Mouse (Mus musculus) stomach, postnatal 0 days (tissue): ENCODE measurements around the gene Lhx3. TPM values are rescaled to one million over a fixed set of nuclear protein-coding genes. Genes with fewer than 3 reads are reported as not detected.
A peak's percentile ranks its signal among the peaks of the same experiment; 100 is the strongest.

Experiments
- ATAC-seq: fragments of 200-750 bp; cut with Nextera tagmentation; 2 replicates; pipeline ENCODE4 v1.8.0; 2017; ENCODE audit not compliant: low FRiP score, low TSS enrichment
- DNase-seq: peaks from one replicate; pipeline ENCODE4 v3.0.0-alpha.2; 2016; ENCODE audit warnings: low spot score
- H3K27ac ChIP-seq: fragments of 300-500 bp; sonication (generic); replicated peaks from 2 replicates; pipeline ENCODE4 v1.5.1; 2014; ENCODE audit warnings: mild to moderate bottlenecking, control low read depth
- H3K27me3 ChIP-seq: fragments of 300-500 bp; sonication (generic); 2 replicates; pipeline ENCODE4 v1.6.1; 2014; ENCODE audit warnings: low read length; ENCODE audit not compliant: control insufficient read depth, insufficient read depth
- H3K36me3 ChIP-seq: fragments of 300-500 bp; sonication (generic); 2 replicates; pipeline ENCODE4 v1.6.1; 2014; ENCODE audit warnings: low read length, mixed read lengths; ENCODE audit not compliant: control insufficient read depth, insufficient read depth
- H3K4me1 ChIP-seq: fragments of 300-500 bp; sonication (generic); replicated peaks from 2 replicates; pipeline ENCODE4 v1.6.1; 2014; ENCODE audit warnings: antibody characterized with exemption; ENCODE audit not compliant: control insufficient read depth, insufficient read depth
- H3K4me2 ChIP-seq: fragments of 300-500 bp; sonication (generic); replicated peaks from 2 replicates; pipeline ENCODE4 v1.6.1; 2014; ENCODE audit warnings: low read depth, mild to moderate bottlenecking, control low read depth, moderate library complexity
- H3K4me3 ChIP-seq: fragments of 300-500 bp; sonication (generic); 2 replicates; pipeline ENCODE4 v1.5.1; 2014; ENCODE audit warnings: low read depth, low read length, control low read depth
- H3K9ac ChIP-seq: fragments of 300-500 bp; sonication (generic); 2 replicates; pipeline ENCODE4 v1.6.1; 2014; ENCODE audit warnings: mild to moderate bottlenecking, low read length, control low read depth, mixed read lengths
- H3K9me3 ChIP-seq: fragments of 300-500 bp; sonication (generic); 2 replicates; pipeline ENCODE4 v1.6.1; 2016; ENCODE audit warnings: low read length; ENCODE audit not compliant: control insufficient read depth
- CTCF ChIP-seq: IDR thresholded peaks from 2 replicates; pipeline ENCODE4 v1.5.1; 2016; ENCODE audit warnings: antibody characterized with exemption, low read depth, mild to moderate bottlenecking, moderate library complexity
- EP300 ChIP-seq: optimal IDR thresholded peaks from 2 replicates; pipeline ENCODE3; 2016; ENCODE audit warnings: antibody characterized with exemption
- WGBS: fragments of 180-500 bp; shearing (Covaris S2); extraction: QIAGEN DNeasy Blood & Tissue Kit; methylation state at CpG from one replicate; pipeline ENCODE4 v1.1.7; 2014; 5-methylcytosine and 5-hydroxymethylcytosine counted together
- polyA plus RNA-seq: library from polyadenylated mRNA; unstranded; fragments of >200 nt; fragmentation: Nextera tagmentation; extraction: Ambion mirVana; gene quantifications from 2 replicates; pipeline ENCODE4 v1.2.1, GENCODE M21; 2015

Lhx3 gene
- polyA plus RNA-seq, 1 experiment from 2014 or later = not detected

GRCm38 (mm10) chr2:26231366-26231765 lies 23.3 kb upstream of the Lhx3 start:
- Histone ChIP-seq H3K4me1 (peaks cover 3% of the 10 kb centered on the region; the same call in 1 of the 2 replicates), H3K36me3 (no peaks in the 10 kb centered on the region), H3K4me2 (no peak overlapping the region), H3K9ac (no peak overlapping the region), H3K9me3 (no peaks in the 10 kb centered on the region), H3K4me3 (no peak overlapping the region), H3K27ac (peak overlapping the region; percentile 58), H3K27me3 (no peaks in the 10 kb centered on the region)
- 72% methylated on average over 3 of the region's 3 CpGs for WGBS
- DNase-seq (no peak), ATAC-seq (no peak)
- TF ChIP-seq EP300 (no peak), CTCF (no peak)

- TF ChIP-seq EP300 (no peak), CTCF (no peak)
- ATAC-seq (no peak), DNase-seq (no peak)
- Histone ChIP-seq H3K4me2 (no peak overlapping the region), H3K9ac (no peak overlapping the region), H3K9me3 (no peaks in the 10 kb centered on the region), H3K27ac (peak overlapping the region; percentile 40; the same call in 1 of the 2 replicates), H3K36me3 (no peaks in the 10 kb centered on the region; the same call in 1 of the 2 replicates), H3K4me1 (peaks cover 3% of the 10 kb centered on the region; the same call in 1 of the 2 replicates), H3K27me3 (no peaks in the 10 kb centered on the region), H3K4me3 (no peak overlapping the region)
- WGBS = 48% methylated on average over 4 of the region's 4 CpGs
Observed at GRCm38 (mm10) chr2:26230253-26230652, 22.2 kb upstream of the Lhx3 start.

GRCm38 (mm10) chr2:26227788-26228187 lies 19.7 kb upstream of the Lhx3 start:
- H3K27ac ChIP-seq = no peak overlapping the region
- H3K4me3 ChIP-seq = no peak overlapping the region
- ATAC-seq = no peak
- H3K9me3 ChIP-seq = no peaks in the 10 kb centered on the region
- no peak for TF ChIP-seq EP300
- TF ChIP-seq CTCF = peak; percentile 87
- H3K4me2 ChIP-seq = no peak overlapping the region
- no peak overlapping the region for H3K9ac ChIP-seq
- no peaks in the 10 kb centered on the region for H3K27me3 ChIP-seq
- 70% methylated on average over 1 of the region's 1 CpGs for WGBS
- H3K36me3 ChIP-seq = peaks cover 4% of the 10 kb centered on the region
- peak; percentile 40 for DNase-seq
- no peaks in the 10 kb centered on the region for H3K4me1 ChIP-seq

GRCm38 (mm10) chr2:26225242-26225641 lies 17.2 kb upstream of the Lhx3 start:
- TF ChIP-seq CTCF = no peak
- TF ChIP-seq EP300 = no peak
- DNase-seq = no peak
- no peak overlapping the region for H3K27ac ChIP-seq
- peaks cover 8% of the 10 kb centered on the region for H3K36me3 ChIP-seq
- H3K9me3 ChIP-seq = no peaks in the 10 kb centered on the region
- H3K9ac ChIP-seq = no peak overlapping the region
- no peak for ATAC-seq
- 88% methylated on average over 4 of the region's 4 CpGs for WGBS
- H3K4me1 ChIP-seq = no peaks in the 10 kb centered on the region
- H3K4me3 ChIP-seq = no peak overlapping the region
- H3K4me2 ChIP-seq = no peak overlapping the region
- H3K27me3 ChIP-seq = no peaks in the 10 kb centered on the region

GRCm38 (mm10) chr2:26223961-26224360 lies 15.9 kb upstream of the Lhx3 start:
- no peak for ATAC-seq
- TF ChIP-seq CTCF (peak; percentile 21; the same call in 1 of the 2 replicates), EP300 (no peak)
- H3K4me3 ChIP-seq = no peak overlapping the region
- H3K36me3 ChIP-seq = peaks cover 13% of the 10 kb centered on the region
- H3K4me1 ChIP-seq = no peaks in the 10 kb centered on the region
- H3K4me2 ChIP-seq = no peak overlapping the region
- H3K9ac ChIP-seq = no peak overlapping the region
- H3K27me3 ChIP-seq = no peaks in the 10 kb centered on the region
- no peaks in the 10 kb centered on the region for H3K9me3 ChIP-seq
- no peak overlapping the region for H3K27ac ChIP-seq
- DNase-seq = no peak
- 88% methylated on average over 3 of the region's 3 CpGs for WGBS

- 10% methylated on average over 3 of the region's 3 CpGs for WGBS
Observed at GRCm38 (mm10) chr2:26214526-26214925, 6.4 kb upstream of the Lhx3 start.

More at GRCm38 (mm10) chr2:26214526-26214925, 6.4 kb upstream of the Lhx3 start:
- ATAC-seq = no peak
- H3K9me3 ChIP-seq = no peaks in the 10 kb centered on the region
- TF ChIP-seq EP300 = no peak
- TF ChIP-seq CTCF = no peak
- DNase-seq = no peak
- H3K36me3 ChIP-seq = peaks cover 27% of the 10 kb centered on the region
- no peak overlapping the region for H3K9ac ChIP-seq
- no peak overlapping the region for H3K4me3 ChIP-seq
- no peak overlapping the region for H3K27ac ChIP-seq
- no peak overlapping the region for H3K4me2 ChIP-seq
- H3K27me3 ChIP-seq = no peaks in the 10 kb centered on the region
- no peaks in the 10 kb centered on the region for H3K4me1 ChIP-seq
